Mouse (Mus musculus) neural tube, embryonic 14.5 days (tissue): ENCODE measurements around the gene Fgfr2. TPM values are rescaled to one million over a fixed set of nuclear protein-coding genes. Genes with fewer than 3 reads are reported as not detected.

Experiments used
- ATAC-seq: fragments of 200-750 bp; cut with Nextera tagmentation; 2 replicates; pipeline ENCODE4 v1.8.0; 2017; ENCODE audit warnings: low read depth, mild to moderate bottlenecking, moderate TSS enrichment, moderate library complexity
- H3K27ac ChIP-seq: fragments of 300-500 bp; sonication (generic); 2 replicates; pipeline ENCODE4 v1.5.1; 2014; ENCODE audit warnings: low read depth, mild to moderate bottlenecking, control low read depth, low read length, moderate library complexity, mixed read lengths
- H3K27me3 ChIP-seq: fragments of 300-500 bp; sonication (generic); 2 replicates; pipeline ENCODE4 v1.6.1; 2014; ENCODE audit warnings: low read length; ENCODE audit not compliant: control insufficient read depth, insufficient read depth
- H3K36me3 ChIP-seq: fragments of 300-500 bp; sonication (generic); 2 replicates; pipeline ENCODE4 v1.6.1; 2014; ENCODE audit warnings: low read length, mixed read lengths; ENCODE audit not compliant: control insufficient read depth, insufficient read depth
- H3K4me1 ChIP-seq: fragments of 300-500 bp; sonication (generic); 2 replicates; pipeline ENCODE4 v1.6.1; 2014; ENCODE audit warnings: low read length; ENCODE audit not compliant: control insufficient read depth, insufficient read depth
- H3K4me2 ChIP-seq: fragments of 300-500 bp; sonication (generic); 2 replicates; pipeline ENCODE4 v1.6.1; 2014; ENCODE audit warnings: mild to moderate bottlenecking, low read depth, low read length, control low read depth
- H3K4me3 ChIP-seq: fragments of 300-500 bp; sonication (generic); 2 replicates; pipeline ENCODE4 v1.5.1; 2014; ENCODE audit warnings: low read depth, low read length, control low read depth, mixed read lengths
- H3K9ac ChIP-seq: fragments of 300-500 bp; sonication (generic); replicated peaks from 2 replicates; pipeline ENCODE4 v1.6.1; 2014; ENCODE audit warnings: low read depth, mild to moderate bottlenecking, control low read depth, low read length, mixed read lengths
- H3K9me3 ChIP-seq: fragments of 300-500 bp; sonication (generic); 2 replicates; pipeline ENCODE4 v1.6.1; 2016; ENCODE audit warnings: low read length; ENCODE audit not compliant: control insufficient read depth
- WGBS: fragments of 180-500 bp; shearing (Covaris S2); extraction: QIAGEN DNeasy Blood & Tissue Kit; methylation state at CpG from one replicate; pipeline ENCODE4 v1.1.7; 2014; 5-methylcytosine and 5-hydroxymethylcytosine counted together
- polyA plus RNA-seq: library from polyadenylated mRNA; unstranded; fragments of >200 nt; fragmentation: Nextera tagmentation; extraction: Ambion mirVana; gene quantifications from 2 replicates; pipeline ENCODE4 v1.2.1, GENCODE M21; 2014

Gene Fgfr2
- polyA plus RNA-seq, 1 experiment from 2014 or later = 28.1 TPM

- no peak overlapping the region for H3K27ac ChIP-seq
- no peak for ATAC-seq
Observed at GRCm38 (mm10) chr7:132349075-132349572, 774.0 kb downstream of the Fgfr2 start.

GRCm38 (mm10) chr7:132347273-132348045, 775.7 kb downstream of the Fgfr2 start:
- no peak overlapping the region for H3K4me2 ChIP-seq
- no peak overlapping the region for H3K4me3 ChIP-seq
- H3K36me3 ChIP-seq = no peaks in the 10 kb centered on the region
- ATAC-seq = no peak
- no peak overlapping the region for H3K27ac ChIP-seq
- no peak overlapping the region for H3K9ac ChIP-seq
- H3K9me3 ChIP-seq = no peaks in the 10 kb centered on the region
- WGBS = 88% methylated on average over 9 of the region's 9 CpGs
- H3K4me1 ChIP-seq = no peaks in the 10 kb centered on the region
- no peaks in the 10 kb centered on the region for H3K27me3 ChIP-seq

More at GRCm38 (mm10) chr7:132349075-132349572, 774.0 kb downstream of the Fgfr2 start:
- Histone ChIP-seq H3K4me3 (no peak overlapping the region), H3K4me1 (no peaks in the 10 kb centered on the region), H3K4me2 (no peak overlapping the region), H3K27me3 (no peaks in the 10 kb centered on the region), H3K9me3 (no peaks in the 10 kb centered on the region), H3K9ac (no peak overlapping the region), H3K36me3 (no peaks in the 10 kb centered on the region)
- 73% methylated on average over 6 of the region's 6 CpGs for WGBS

GRCm38 (mm10) chr7:132345526-132346070, 777.6 kb downstream of the Fgfr2 start:
- 64% methylated on average over 5 of the region's 5 CpGs for WGBS
- no peak; the same call in 1 of the 2 replicates for ATAC-seq

GRCm38 (mm10) chr7:132344606-132345005, 778.5 kb downstream of the Fgfr2 start:
- WGBS = 82% methylated on average over 4 of the region's 4 CpGs
- no peaks in the 10 kb centered on the region for H3K36me3 ChIP-seq
- no peak overlapping the region for H3K9ac ChIP-seq
- H3K4me3 ChIP-seq = no peak overlapping the region
- H3K4me2 ChIP-seq = no peak overlapping the region
- H3K9me3 ChIP-seq = no peaks in the 10 kb centered on the region
- ATAC-seq = no peak
- H3K27ac ChIP-seq = no peak overlapping the region
- no peaks in the 10 kb centered on the region for H3K27me3 ChIP-seq
- no peaks in the 10 kb centered on the region for H3K4me1 ChIP-seq

More at GRCm38 (mm10) chr7:132345526-132346070, 777.6 kb downstream of the Fgfr2 start:
- H3K27me3 ChIP-seq = no peaks in the 10 kb centered on the region
- no peaks in the 10 kb centered on the region for H3K4me1 ChIP-seq
- H3K9me3 ChIP-seq = no peaks in the 10 kb centered on the region
- no peak overlapping the region for H3K9ac ChIP-seq
- no peaks in the 10 kb centered on the region for H3K36me3 ChIP-seq
- no peak overlapping the region for H3K4me2 ChIP-seq
- no peak overlapping the region for H3K27ac ChIP-seq
- H3K4me3 ChIP-seq = no peak overlapping the region

DNA sequence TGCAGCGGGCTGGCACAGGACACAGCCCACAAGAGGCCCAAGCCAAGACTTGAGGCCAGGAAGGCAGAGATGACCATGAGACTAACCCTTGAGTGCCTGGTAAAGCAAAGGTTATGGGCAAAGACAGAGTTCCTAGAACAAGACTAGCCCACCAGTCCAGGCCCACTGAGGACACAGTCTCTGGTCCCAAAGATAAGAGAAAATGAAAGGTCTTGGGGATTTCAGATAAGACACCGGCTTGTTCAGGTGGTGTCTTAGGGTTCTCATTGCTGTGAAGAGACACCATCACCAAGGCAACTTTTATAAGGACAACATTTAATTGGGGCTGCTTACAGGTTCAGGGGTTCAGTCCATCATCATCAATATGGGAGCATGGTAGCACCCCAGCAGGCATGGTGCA, 779.2 kb downstream of the Fgfr2 start:
- no peak overlapping the region for H3K9ac ChIP-seq
- H3K4me2 ChIP-seq = no peak overlapping the region
- no peaks in the 10 kb centered on the region for H3K27me3 ChIP-seq
- no peaks in the 10 kb centered on the region for H3K4me1 ChIP-seq
- H3K27ac ChIP-seq = no peak overlapping the region
- no peaks in the 10 kb centered on the region for H3K9me3 ChIP-seq
- H3K36me3 ChIP-seq = no peaks in the 10 kb centered on the region
- 90% methylated on average over 2 of the region's 2 CpGs for WGBS
- ATAC-seq = no peak
- H3K4me3 ChIP-seq = no peak overlapping the region

DNA sequence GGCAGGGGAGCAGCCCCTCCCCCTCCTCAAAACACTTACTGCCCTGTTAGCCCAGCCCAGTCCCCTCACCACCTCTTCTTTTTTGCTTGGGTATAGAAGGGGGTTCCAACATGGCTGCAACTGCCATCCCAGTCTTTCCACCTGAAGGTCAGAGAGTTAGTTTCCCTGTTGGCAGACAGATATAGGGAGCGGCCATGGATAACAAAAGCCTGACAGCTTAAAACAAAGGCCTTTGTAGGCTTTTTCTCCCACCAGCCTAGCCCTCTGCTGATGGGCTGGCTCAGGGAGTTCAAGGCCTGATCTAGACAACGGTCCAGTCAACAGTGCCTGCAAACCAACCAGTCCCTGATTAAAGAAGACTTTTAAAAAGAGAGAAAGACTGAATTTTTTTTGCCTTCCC, 780.0 kb downstream of the Fgfr2 start:
- H3K36me3 ChIP-seq = no peaks in the 10 kb centered on the region
- H3K27me3 ChIP-seq = no peaks in the 10 kb centered on the region
- no peak for ATAC-seq
- no peak overlapping the region for H3K4me3 ChIP-seq
- H3K27ac ChIP-seq = no peak overlapping the region
- 71% methylated on average over 2 of the region's 2 CpGs for WGBS
- no peak overlapping the region for H3K4me2 ChIP-seq
- no peak overlapping the region for H3K9ac ChIP-seq
- no peaks in the 10 kb centered on the region for H3K4me1 ChIP-seq
- H3K9me3 ChIP-seq = no peaks in the 10 kb centered on the region

DNA sequence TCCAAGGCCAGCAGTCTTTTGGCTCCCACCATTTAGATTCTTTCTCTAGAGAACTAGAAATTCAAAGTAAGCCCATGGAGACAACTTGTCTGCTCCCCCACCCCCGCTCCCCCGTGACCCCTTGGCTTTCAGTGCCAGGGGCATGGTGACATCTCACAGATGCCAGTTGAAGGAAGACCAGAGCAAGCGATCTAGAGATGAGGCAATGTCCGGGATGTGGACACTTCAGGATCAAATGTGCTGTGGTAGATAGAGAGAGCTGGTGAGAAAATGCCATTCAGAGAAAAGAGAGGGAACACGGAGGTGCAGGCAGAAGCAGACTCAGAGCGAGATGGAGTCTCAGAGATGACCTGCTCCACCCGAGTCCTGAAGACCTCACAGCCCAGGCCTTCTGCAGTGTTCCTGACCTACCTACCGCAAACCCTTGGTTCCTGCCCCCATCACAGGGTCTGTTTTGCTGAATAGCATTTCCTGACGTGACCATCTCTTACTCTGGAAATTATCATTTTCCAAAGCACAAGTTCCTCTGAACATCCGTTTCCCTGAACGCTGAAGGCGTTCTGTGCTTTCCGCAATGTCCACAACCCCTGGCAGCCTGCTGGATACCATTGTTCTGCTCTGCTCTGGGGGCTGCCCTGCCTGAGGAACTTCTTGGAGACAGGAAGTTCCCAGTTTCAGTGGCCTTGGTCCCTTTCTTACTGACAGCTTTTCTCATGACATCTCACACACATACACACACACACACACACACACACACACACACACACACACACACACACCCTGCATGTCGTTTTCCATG, 783.9 kb downstream of the Fgfr2 start:
- Histone ChIP-seq H3K4me1 (0 out of 2 replicates have a peak, but pooled peaks cover 5% of the 10 kb centered on the region), H3K27ac (no peak overlapping the region), H3K27me3 (no peaks in the 10 kb centered on the region), H3K4me2 (no peak overlapping the region), H3K36me3 (no peaks in the 10 kb centered on the region), H3K9me3 (no peaks in the 10 kb centered on the region), H3K9ac (no peak overlapping the region), H3K4me3 (no peak overlapping the region)
- no peak for ATAC-seq
- WGBS = 81% methylated on average over 14 of the region's 14 CpGs

DNA sequence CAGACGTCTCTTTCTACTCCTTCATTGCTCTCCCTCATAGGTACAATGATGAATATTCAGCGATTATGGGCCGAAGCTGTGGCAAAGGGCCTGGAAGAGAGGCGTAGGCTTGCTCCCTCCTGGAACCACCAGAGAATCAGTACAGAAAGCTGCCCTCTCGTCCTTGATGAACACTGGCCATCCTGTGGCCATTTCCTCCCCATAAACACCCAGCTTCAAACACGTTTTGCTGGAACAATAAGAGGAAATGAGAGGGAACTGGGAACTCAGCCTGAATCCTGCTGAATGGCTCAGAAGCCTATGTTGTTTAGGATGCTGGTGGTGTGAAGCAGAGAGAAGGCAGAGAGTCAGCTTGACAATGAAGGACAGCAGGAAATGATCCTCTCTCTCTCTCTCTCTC, 784.8 kb downstream of the Fgfr2 start:
- ATAC-seq = no peak
- no peaks in the 10 kb centered on the region for H3K36me3 ChIP-seq
- H3K4me2 ChIP-seq = no peak overlapping the region
- no peaks in the 10 kb centered on the region for H3K27me3 ChIP-seq
- no peaks in the 10 kb centered on the region for H3K9me3 ChIP-seq
- H3K4me3 ChIP-seq = no peak overlapping the region
- no peak overlapping the region for H3K27ac ChIP-seq
- no peak overlapping the region for H3K9ac ChIP-seq
- 58% methylated on average over 6 of the region's 6 CpGs for WGBS
- 0 out of 2 replicates have a peak, but pooled peaks cover 5% of the 10 kb centered on the region for H3K4me1 ChIP-seq
